Mouse (Mus musculus) left cerebral cortex, postnatal 36 days (tissue): ENCODE results near the gene Rbx1. TPM values are rescaled to one million over a fixed set of nuclear protein-coding genes. Genes with fewer than 3 reads are reported as not detected.

ENCODE experiments used
- DNase-seq, 2 experiments: peaks; one replicate each; pipeline ENCODE4 v3.0.0; 2021 to 2022; ENCODE audit warnings: low spot score in 2 of 2, mixed read lengths in 1 of 2
- intact Hi-C: fragments of 180-260 bp; cut with DNase I; formaldehyde crosslinking; loops from one replicate; pipeline ENCODE4 v1.15.1; 2025
- total RNA-seq, 2 experiments: library from RNA; stranded (reverse); gene quantifications; 2 replicates each; pipeline ENCODE4 v1.2.3; 2021

Rbx1 gene
- total RNA-seq, 2 experiments from 2014 or later: 134 to 137 TPM

DNA sequence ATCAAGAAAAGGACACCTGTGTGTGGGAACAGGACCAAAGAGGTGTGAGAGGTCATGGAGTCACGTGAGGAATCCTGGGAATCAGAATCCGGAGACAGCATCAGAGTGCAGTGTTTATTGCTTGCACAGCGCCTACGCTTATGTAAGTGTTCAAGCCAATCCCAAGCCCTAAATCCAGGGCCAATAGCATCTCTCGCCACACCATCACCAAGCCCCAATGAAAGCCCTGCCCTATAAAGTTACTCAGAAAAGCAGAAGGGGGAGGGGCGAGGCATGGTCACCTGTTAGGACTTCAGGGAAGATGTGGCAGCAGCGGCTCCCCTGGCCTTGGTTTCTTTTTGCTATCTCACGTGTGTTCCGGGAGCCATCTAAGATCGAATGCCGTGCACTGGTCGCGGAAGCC lies 14.9 kb downstream of the Rbx1 start:
- DNase-seq: peak; percentile 11
- intact Hi-C loops: no loop called here

- intact Hi-C loops: no loop called here
- DNase-seq: no peak
Observed at GRCm38 (mm10) chr15:81482966-81483365, 16.9 kb downstream of the Rbx1 start.

DNA sequence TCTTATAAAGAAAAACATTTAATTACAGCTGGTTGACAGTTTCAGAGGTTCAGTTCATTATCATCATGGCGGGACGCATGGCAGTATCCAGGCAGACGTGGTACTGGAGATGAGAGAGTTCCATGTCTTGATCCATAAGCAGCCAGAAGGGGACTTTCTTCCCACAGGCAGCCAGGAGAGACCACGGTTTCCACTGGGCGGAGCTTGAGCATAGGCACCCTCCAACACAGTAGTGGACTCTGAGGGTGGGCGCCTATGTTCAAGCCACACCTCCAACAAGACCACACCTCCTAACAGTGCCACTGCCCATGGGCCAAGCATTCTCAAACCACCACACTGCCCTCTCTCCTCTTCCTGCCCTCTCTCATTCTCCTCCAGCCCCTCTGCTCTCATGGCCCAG lies 17.6 kb downstream of the Rbx1 start:
- intact Hi-C loops: no loop called here
- no peak for DNase-seq

GRCm38 (mm10) chr15:81485483-81485882 lies 19.4 kb downstream of the Rbx1 start:
- DNase-seq: no peak
- intact Hi-C loops: no loop called here

GRCm38 (mm10) chr15:81503466-81503865 lies 37.4 kb downstream of the Rbx1 start:
- DNase-seq: no peak
- intact Hi-C loops: no loop called here

GRCm38 (mm10) chr15:81503995-81504394 lies 37.9 kb downstream of the Rbx1 start:
- intact Hi-C loops: no loop called here
- no peak for DNase-seq

- intact Hi-C loops: no loop called here
- DNase-seq: no peak
Observed at GRCm38 (mm10) chr15:81507201-81507600, 41.1 kb downstream of the Rbx1 start.

DNA sequence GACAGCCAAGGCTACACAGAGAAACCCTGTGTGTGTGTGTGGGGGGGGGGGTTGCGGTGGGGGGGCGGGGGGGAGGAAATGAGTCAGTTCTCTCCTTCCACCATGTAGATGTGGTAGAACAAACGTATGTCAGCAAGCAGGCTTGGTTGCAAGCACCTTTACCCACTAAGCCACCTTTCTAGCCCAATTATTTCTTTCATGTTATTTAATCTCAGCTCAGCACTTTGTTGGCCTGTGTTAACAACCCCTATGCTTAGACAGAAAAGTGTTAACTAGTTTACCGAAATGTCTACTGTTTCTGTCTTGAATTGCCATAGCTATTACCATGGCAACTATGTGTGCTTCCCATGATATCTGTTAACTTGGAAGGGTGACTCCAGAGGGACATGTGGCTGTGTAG lies 44.5 kb downstream of the Rbx1 start:
- intact Hi-C loops: no loop called here
- no peak for DNase-seq

DNA sequence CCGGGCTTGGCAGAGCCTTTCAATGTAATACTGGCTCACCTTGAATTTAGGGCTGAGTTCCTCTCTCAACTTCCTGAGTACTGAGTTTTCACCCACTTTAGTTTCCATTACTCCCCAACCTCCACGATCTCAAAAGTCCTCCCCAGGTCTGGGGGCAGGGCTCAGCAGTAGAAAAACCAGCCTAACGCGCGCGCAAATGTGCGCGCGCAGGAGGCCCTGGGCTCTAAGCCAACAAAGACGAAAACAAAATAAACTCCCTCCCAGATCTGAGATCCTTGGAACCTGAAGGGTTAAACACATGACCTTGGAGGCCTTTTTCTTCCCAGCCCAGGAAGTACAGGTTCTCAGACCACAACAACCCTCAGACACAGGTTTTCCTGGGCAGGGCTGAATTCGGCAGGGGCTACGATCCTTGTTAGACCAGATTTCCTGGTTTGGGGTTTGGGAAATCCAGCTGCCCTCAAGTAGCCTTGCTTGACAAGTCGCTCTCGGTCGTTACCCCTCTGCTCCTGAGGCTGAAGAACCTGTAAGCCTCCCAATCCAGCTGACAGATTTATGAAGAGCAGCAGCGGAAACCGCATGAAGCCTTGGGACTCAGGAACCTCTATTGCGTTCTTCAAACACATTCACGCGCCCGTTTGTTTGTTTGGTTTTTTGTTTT lies 45.6 kb downstream of the Rbx1 start:
- intact Hi-C loops: no loop called here
- DNase-seq: no peak

GRCm38 (mm10) chr15:81514111-81514971 lies 48.2 kb downstream of the Rbx1 start:
- intact Hi-C loops: no loop called here
- peak; percentile 41 for DNase-seq

GRCm38 (mm10) chr15:81515221-81515620 lies 49.1 kb downstream of the Rbx1 start:
- DNase-seq: no peak
- intact Hi-C loops: no loop called here

GRCm38 (mm10) chr15:81518031-81518430 lies 51.9 kb downstream of the Rbx1 start:
- intact Hi-C loops: no loop called here
- no peak for DNase-seq

GRCm38 (mm10) chr15:81518761-81519160 lies 52.7 kb downstream of the Rbx1 start:
- no peak for DNase-seq
- intact Hi-C loops: no loop called here

GRCm38 (mm10) chr15:81522036-81522751 lies 56.1 kb downstream of the Rbx1 start:
- DNase-seq: peak; percentile 21
- intact Hi-C loops: loop anchor here (2.0 kb wide), 1 partner anchor 65 kb away; no protein-coding TSS in a partner anchor

DNA sequence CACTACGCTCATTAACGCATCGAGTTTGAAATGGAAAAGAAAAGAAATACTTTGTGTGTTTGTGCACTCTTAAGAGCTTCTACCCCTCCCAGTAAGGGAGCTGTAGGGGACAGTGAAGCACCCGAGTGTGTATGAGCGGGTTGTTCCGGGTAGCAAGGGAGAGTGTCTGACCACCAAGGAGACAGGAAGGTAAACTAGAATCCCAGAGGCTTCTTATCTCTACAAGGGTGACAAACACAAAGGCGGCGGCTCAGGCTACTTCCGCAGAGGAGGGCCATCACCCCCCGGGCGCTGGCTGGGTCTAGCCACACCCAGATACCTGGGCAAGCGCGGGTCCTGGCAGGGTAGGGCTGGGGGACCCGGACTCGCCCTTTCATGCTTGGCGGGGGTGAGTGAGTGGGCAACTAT lies 56.7 kb downstream of the Rbx1 start:
- intact Hi-C loops: loop anchor here (2.0 kb wide), 1 partner anchor 64 kb away; no protein-coding TSS in a partner anchor
- DNase-seq: peak in 1 of 2 experiments; percentile 17

DNA sequence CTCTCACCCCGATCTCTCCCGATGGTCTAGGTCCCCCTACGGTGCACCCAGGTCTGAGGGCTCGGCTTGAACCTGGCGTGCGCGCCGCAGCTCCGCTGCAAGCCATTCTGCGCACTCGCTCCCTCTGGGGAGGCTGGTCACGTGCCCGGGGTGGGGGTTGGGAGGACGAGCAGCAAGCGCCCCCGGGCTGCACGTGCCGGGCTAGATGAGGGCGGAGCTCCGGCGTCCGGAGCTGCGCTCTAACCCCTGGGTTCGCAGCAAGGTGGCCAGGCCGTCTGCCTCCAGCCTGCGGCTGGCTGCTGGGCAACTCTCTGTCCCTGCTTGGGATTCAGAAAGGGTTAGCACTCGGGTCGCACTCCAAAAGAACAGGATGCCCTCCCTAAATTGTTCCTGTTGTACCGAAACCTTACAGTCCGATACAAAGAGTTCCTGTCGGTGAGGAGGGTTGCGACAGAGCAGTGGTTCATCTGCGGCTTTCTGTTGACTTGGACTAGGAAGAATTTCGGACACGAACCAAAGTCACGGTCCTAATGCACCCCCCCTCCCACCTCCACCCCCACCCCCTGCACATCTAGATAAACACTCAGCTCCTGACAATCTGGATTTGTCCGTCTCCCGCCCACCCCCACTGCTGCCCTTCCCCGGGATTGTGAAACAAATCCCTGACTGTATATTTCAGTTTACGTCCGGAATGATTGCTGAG lies 57.2 kb downstream of the Rbx1 start:
- DNase-seq: peak; percentile 89 to 90
- intact Hi-C loops: loop anchor here (2.0 kb wide), 1 partner anchor 63 kb away; no protein-coding TSS in a partner anchor

GRCm38 (mm10) chr15:81523901-81524300 lies 57.8 kb downstream of the Rbx1 start:
- intact Hi-C loops: loop anchor here (2.0 kb wide), 1 partner anchor 63 kb away; no protein-coding TSS in a partner anchor
- DNase-seq: no peak
